Mouse (Mus musculus) cerebellum, adult 2 months (tissue): ENCODE results near the gene Hdac6. TPM values are rescaled to one million over a fixed set of nuclear protein-coding genes. Genes with fewer than 3 reads are reported as not detected.

ENCODE experiments used
- DNase-seq, 2 experiments: peaks; one replicate each; pipeline ENCODE4 v3.0.0; 2021
- H3K27ac ChIP-seq: fragments of 200-500 bp; 2 replicates; pipeline ENCODE4 v1.5.1; 2012; ENCODE audit warnings: low read length, control low read depth, inconsistent platforms; ENCODE audit not compliant: insufficient read depth
- H3K27me3 ChIP-seq: fragments of 200-500 bp; 2 replicates; pipeline ENCODE4 v1.6.1; 2012; ENCODE audit warnings: inconsistent platforms, mild to moderate bottlenecking, low read length, moderate library complexity; ENCODE audit not compliant: control insufficient read depth, insufficient read depth
- H3K4me1 ChIP-seq: fragments of 200-500 bp; 2 replicates; pipeline ENCODE4 v1.6.1; 2011; ENCODE audit warnings: low read length; ENCODE audit not compliant: control insufficient read depth, insufficient read depth
- H3K4me3 ChIP-seq: fragments of 200-500 bp; replicated peaks from 2 replicates; pipeline ENCODE3; 2011; ENCODE audit warnings: mild to moderate bottlenecking, low read depth, low read length, control low read depth; ENCODE audit not compliant: insufficient read depth
- CTCF ChIP-seq: fragments of 200-500 bp; IDR thresholded peaks from 2 replicates; pipeline ENCODE4 v1.5.1; 2011; ENCODE audit warnings: low read depth, mild to moderate bottlenecking, control low read depth, low read length, moderate library complexity, borderline replicate concordance; ENCODE audit not compliant: insufficient read depth
- POLR2A ChIP-seq: fragments of 200-500 bp; IDR thresholded peaks from 2 replicates; pipeline ENCODE4 v1.6.1; 2011; ENCODE audit warnings: low read length, control low read depth, borderline replicate concordance; ENCODE audit not compliant: insufficient read depth
- WGBS: fragments of 180-500 bp; shearing (Covaris S2); methylation state at CpG from one replicate; pipeline ENCODE4 v1.1.7; 2018; 5-methylcytosine and 5-hydroxymethylcytosine counted together
- polyA plus RNA-seq: library from polyadenylated mRNA; depleted of rRNA; stranded (reverse); fragments of >200 nt; gene quantifications from 2 replicates; pipeline ENCODE4 v1.2.3, GENCODE M21; 2012; rRNA removed

Hdac6 gene
- polyA plus RNA-seq, 1 experiment, result 66.2 TPM

DNA sequence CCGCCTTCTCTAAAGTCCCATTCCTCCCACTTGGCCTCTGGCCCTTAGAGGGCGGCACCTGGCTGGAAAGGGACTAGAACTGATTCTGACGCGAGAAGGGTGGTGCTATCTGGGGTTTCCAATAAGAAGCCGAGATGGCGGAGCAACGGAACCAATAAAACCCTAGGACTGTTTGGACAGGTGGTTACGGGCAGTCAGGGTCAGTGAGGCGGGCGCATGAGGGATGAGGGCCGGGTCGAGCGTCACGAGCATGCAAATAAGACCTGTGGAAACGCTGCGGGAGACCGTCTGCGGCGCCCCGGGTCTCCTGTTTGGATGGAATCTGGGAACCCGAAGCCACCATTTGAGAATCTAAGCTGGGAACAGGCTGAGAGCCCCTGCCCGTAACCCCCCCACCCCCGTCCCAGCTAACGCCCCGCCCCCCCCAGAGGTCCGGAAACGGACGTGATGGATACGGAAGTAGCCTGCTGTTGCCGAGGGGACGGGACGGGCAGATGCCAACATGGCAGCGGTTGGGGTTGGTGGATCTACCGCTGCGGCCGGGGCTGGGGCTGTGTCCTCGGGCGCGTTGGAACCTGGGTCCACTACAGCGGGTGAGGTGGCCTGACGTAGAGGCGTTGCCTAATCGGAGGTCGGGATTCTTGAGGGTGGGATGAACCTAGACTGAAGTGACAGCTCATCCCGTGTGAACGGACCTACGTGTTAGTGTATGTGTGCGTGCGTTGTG is 63.7 kb downstream of the Hdac6 start, which contains the start of gene Slc35a2:
TSS of gene Slc35a2 (plus strand) at position 188 of the 727 bp plus-strand sequence.
- no peaks in the 10 kb centered on the region for H3K27me3 ChIP-seq
- 5% methylated on average over 41 of the region's 49 CpGs for WGBS
- no peak for TF ChIP-seq CTCF
- peak; percentile 58 for TF ChIP-seq POLR2A
- peak within 1 kb of the TSS; percentile 94 for H3K27ac ChIP-seq
- no peaks in the 10 kb centered on the region for H3K4me1 ChIP-seq
- DNase-seq, result peak; percentile 85 to 92
- peak within 1 kb of the TSS; percentile 99 for H3K4me3 ChIP-seq

Other genes starting within 250 kb of the Hdac6 start
- 81.8 and 82.7 TPM in 2 replicates for gene Wdr45, start 233.6 kb downstream of the Hdac6 start, polyA plus RNA-seq
- gene Gm45208, start 225.6 kb downstream of the Hdac6 start, polyA plus RNA-seq, result 0.54 TPM in 1 of 2 replicates, not detected in the other
- 166 and 179 TPM in 2 replicates for gene Praf2, start 219.4 kb downstream of the Hdac6 start, polyA plus RNA-seq
- 68.3 and 82.6 TPM in 2 replicates for gene Ccdc120, start 197.0 kb downstream of the Hdac6 start, polyA plus RNA-seq
- 24.4 and 24.5 TPM in 2 replicates for gene Tfe3, start 185.3 kb downstream of the Hdac6 start, polyA plus RNA-seq
- 110 TPM in 2 replicates for gene Gripap1, start 158.1 kb downstream of the Hdac6 start, polyA plus RNA-seq
- 5.9 and 7.6 TPM in 2 replicates for gene Kcnd1, start 125.6 kb downstream of the Hdac6 start, polyA plus RNA-seq
- 49.4 and 52.5 TPM in 2 replicates for gene Otud5, start 106.5 kb downstream of the Hdac6 start, polyA plus RNA-seq
- gene Pim2, start 69.6 kb downstream of the Hdac6 start, polyA plus RNA-seq, result 47.9 and 50.5 TPM in 2 replicates
- 40.6 and 46.8 TPM in 2 replicates for gene Slc35a2, start 63.9 kb downstream of the Hdac6 start, polyA plus RNA-seq
- gene Pqbp1, start 48.6 kb downstream of the Hdac6 start, polyA plus RNA-seq, result 165 and 174 TPM in 2 replicates
- gene Timm17b, start 48.5 kb downstream of the Hdac6 start, polyA plus RNA-seq, result 27.5 TPM in 2 replicates
- gene Gm10491, start 40.1 kb downstream of the Hdac6 start, polyA plus RNA-seq, result not detected in 2 replicates
- gene Gm10490, start 38.3 kb downstream of the Hdac6 start, polyA plus RNA-seq, result not detected in 2 replicates
- 395 and 461 TPM in 2 replicates for gene Pcsk1n, start 28.1 kb downstream of the Hdac6 start, polyA plus RNA-seq
- gene Eras, start 19.3 kb downstream of the Hdac6 start, polyA plus RNA-seq, result not detected in 2 replicates
- not detected in 2 replicates for gene Gata1, start 30.2 kb upstream of the Hdac6 start, polyA plus RNA-seq
- 0.90 and 1.3 TPM in 2 replicates for gene Glod5, start 70.6 kb upstream of the Hdac6 start, polyA plus RNA-seq
- 22.3 and 22.7 TPM in 2 replicates for gene Suv39h1, start 126.9 kb upstream of the Hdac6 start, polyA plus RNA-seq
- 0.44 and 0.67 TPM in 2 replicates for gene Was, start 142.6 kb upstream of the Hdac6 start, polyA plus RNA-seq
- 131 and 141 TPM in 2 replicates for gene Wdr13, start 185.0 kb upstream of the Hdac6 start, polyA plus RNA-seq
- gene Rbm3, start 198.0 kb upstream of the Hdac6 start, polyA plus RNA-seq, result 276 and 291 TPM in 2 replicates
- 27.4 and 30.5 TPM in 2 replicates for gene Tbc1d25, start 228.3 kb upstream of the Hdac6 start, polyA plus RNA-seq
- gene Ebp, start 245.6 kb upstream of the Hdac6 start, polyA plus RNA-seq, result 59.9 and 68.5 TPM in 2 replicates